Mouse (Mus musculus) embryonic facial prominence, embryonic 10.5 days (tissue): ENCODE measurements at regions not wholly inside any gene's neighbourhood (a gene's known extent, or its start where the extent isn't known, plus 50 kb on each side); places are given as distances from the start of the nearest gene placed in this dataset.

ENCODE experiments used
- DNase-seq: peaks from one replicate; pipeline ENCODE4 v3.0.0-alpha.2; 2017; ENCODE audit warnings: low spot score
- H3K27ac ChIP-seq: fragments of 300-500 bp; sonication (generic); replicated peaks from 2 replicates; pipeline ENCODE4 v1.5.1; 2016; ENCODE audit warnings: mild to moderate bottlenecking
- H3K27me3 ChIP-seq: fragments of 300-500 bp; sonication (generic); replicated peaks from 2 replicates; pipeline ENCODE4 v1.6.1; 2016; ENCODE audit warnings: low read depth, mild to moderate bottlenecking; ENCODE audit not compliant: poor library complexity, severe bottlenecking
- H3K36me3 ChIP-seq: fragments of 300-500 bp; sonication (generic); replicated peaks from 2 replicates; pipeline ENCODE4 v1.6.1; 2016; ENCODE audit warnings: mild to moderate bottlenecking, moderate library complexity
- H3K4me1 ChIP-seq: fragments of 300-500 bp; sonication (generic); 2 replicates; pipeline ENCODE4 v1.6.1; 2016
- H3K4me3 ChIP-seq: fragments of 300-500 bp; sonication (generic); 2 replicates; pipeline ENCODE4 v1.5.1; 2016; ENCODE audit warnings: mild to moderate bottlenecking, moderate library complexity
- H3K9me3 ChIP-seq: fragments of 300-500 bp; sonication (generic); 2 replicates; pipeline ENCODE4 v1.6.1; 2016; ENCODE audit warnings: mild to moderate bottlenecking
- WGBS: fragments of 180-500 bp; shearing (Covaris S2); methylation state at CpG from one replicate; pipeline ENCODE4 v1.1.7; 2016; 5-methylcytosine and 5-hydroxymethylcytosine counted together

GRCm38 (mm10) chr6:98178005-98178404 is 164.5 kb downstream of the Gm765 start:
- Histone ChIP-seq H3K36me3 (no peaks in the 10 kb centered on the region), H3K9me3 (no peaks in the 10 kb centered on the region), H3K27me3 (no peaks in the 10 kb centered on the region), H3K4me3 (no peak overlapping the region), H3K4me1 (no peaks in the 10 kb centered on the region), H3K27ac (no peak overlapping the region)
- 61% methylated on average over 2 of the region's 2 CpGs for WGBS
- DNase-seq = no peak

- no peaks in the 10 kb centered on the region for H3K4me1 ChIP-seq
- H3K27ac ChIP-seq = no peak overlapping the region
- WGBS = 82% methylated on average over 12 of the region's 12 CpGs
- no peaks in the 10 kb centered on the region for H3K27me3 ChIP-seq
- no peak overlapping the region for H3K4me3 ChIP-seq
- no peak for DNase-seq
- H3K36me3 ChIP-seq = no peaks in the 10 kb centered on the region
- H3K9me3 ChIP-seq = no peaks in the 10 kb centered on the region
These were observed 193.3 kb downstream of the Gm765 start for GRCm38 (mm10) chr6:98149043-98149813.

GRCm38 (mm10) chr6:98147855-98148254 is 194.7 kb downstream of the Gm765 start:
- Histone ChIP-seq H3K9me3 (no peaks in the 10 kb centered on the region), H3K4me1 (no peaks in the 10 kb centered on the region), H3K4me3 (no peak overlapping the region), H3K27me3 (no peaks in the 10 kb centered on the region), H3K27ac (no peak overlapping the region), H3K36me3 (no peaks in the 10 kb centered on the region)
- 79% methylated on average over 5 of the region's 5 CpGs for WGBS
- no peak for DNase-seq

- no peaks in the 10 kb centered on the region for H3K36me3 ChIP-seq
- DNase-seq = peak; percentile 30
- no peaks in the 10 kb centered on the region for H3K4me1 ChIP-seq
- no peaks in the 10 kb centered on the region for H3K27me3 ChIP-seq
- no peak overlapping the region for H3K27ac ChIP-seq
- no peak overlapping the region for H3K4me3 ChIP-seq
- no peaks in the 10 kb centered on the region for H3K9me3 ChIP-seq
- WGBS = 45% methylated on average over 2 of the region's 2 CpGs
These were observed 209.6 kb downstream of the Gm765 start for GRCm38 (mm10) chr6:98132931-98133330.

GRCm38 (mm10) chr6:98125434-98125833 is 217.1 kb downstream of the Gm765 start:
- Histone ChIP-seq H3K4me3 (no peak overlapping the region), H3K4me1 (peaks cover 12% of the 10 kb centered on the region), H3K27ac (0 out of 2 replicates have a peak overlapping the region, but pooled peaks have one; percentile 30), H3K9me3 (no peaks in the 10 kb centered on the region), H3K27me3 (no peaks in the 10 kb centered on the region), H3K36me3 (no peaks in the 10 kb centered on the region)
- WGBS = 48% methylated on average over 7 of the region's 7 CpGs
- no peak for DNase-seq

GRCm38 (mm10) chr6:98118355-98119150 is 224.0 kb downstream of the Gm765 start:
- Histone ChIP-seq H3K4me1 (peaks cover 25% of the 10 kb centered on the region), H3K27ac (no peak overlapping the region), H3K9me3 (no peaks in the 10 kb centered on the region), H3K27me3 (no peaks in the 10 kb centered on the region), H3K4me3 (no peak overlapping the region), H3K36me3 (no peaks in the 10 kb centered on the region)
- WGBS = 73% methylated on average over 9 of the region's 9 CpGs
- DNase-seq = no peak

GRCm38 (mm10) chr6:98114327-98115134 is 228.0 kb downstream of the Gm765 start:
- 12% methylated on average over 9 of the region's 9 CpGs for WGBS
- H3K36me3 ChIP-seq = no peaks in the 10 kb centered on the region
- peak overlapping the region; percentile 86 for H3K27ac ChIP-seq
- H3K27me3 ChIP-seq = no peaks in the 10 kb centered on the region
- no peak overlapping the region for H3K4me3 ChIP-seq
- no peaks in the 10 kb centered on the region for H3K9me3 ChIP-seq
- DNase-seq = peak; percentile 58
- peaks cover 41% of the 10 kb centered on the region for H3K4me1 ChIP-seq

GRCm38 (mm10) chr6:98113708-98114107 is 228.8 kb downstream of the Gm765 start:
- no peaks in the 10 kb centered on the region for H3K36me3 ChIP-seq
- no peaks in the 10 kb centered on the region for H3K9me3 ChIP-seq
- H3K27me3 ChIP-seq = no peaks in the 10 kb centered on the region
- DNase-seq = peak; percentile 70
- H3K27ac ChIP-seq = peak overlapping the region; percentile 86
- H3K4me3 ChIP-seq = peak overlapping the region; percentile 38
- WGBS = 14% methylated on average over 7 of the region's 7 CpGs
- peaks cover 46% of the 10 kb centered on the region for H3K4me1 ChIP-seq

GRCm38 (mm10) chr6:98112495-98113115 is 229.9 kb downstream of the Gm765 start:
- Histone ChIP-seq H3K27ac (peak overlapping the region; percentile 86), H3K27me3 (no peaks in the 10 kb centered on the region), H3K9me3 (no peaks in the 10 kb centered on the region), H3K4me1 (peaks cover 41% of the 10 kb centered on the region), H3K36me3 (no peaks in the 10 kb centered on the region), H3K4me3 (no peak overlapping the region)
- DNase-seq = no peak
- WGBS = 73% methylated on average over 7 of the region's 7 CpGs

GRCm38 (mm10) chr6:98107123-98107522 is 235.4 kb downstream of the Gm765 start:
- Histone ChIP-seq H3K36me3 (no peaks in the 10 kb centered on the region), H3K27ac (no peak overlapping the region), H3K4me1 (peaks cover 17% of the 10 kb centered on the region), H3K4me3 (no peak overlapping the region), H3K27me3 (no peaks in the 10 kb centered on the region), H3K9me3 (no peaks in the 10 kb centered on the region)
- 51% methylated on average over 5 of the region's 5 CpGs for WGBS
- no peak for DNase-seq

- Histone ChIP-seq H3K27ac (no peak overlapping the region), H3K4me3 (peak overlapping the region; percentile 8; the same call in 1 of the 2 replicates), H3K36me3 (no peaks in the 10 kb centered on the region), H3K4me1 (peaks cover 21% of the 10 kb centered on the region), H3K27me3 (no peaks in the 10 kb centered on the region), H3K9me3 (no peaks in the 10 kb centered on the region)
- peak; percentile 74 for DNase-seq
- WGBS = 57% methylated on average over 18 of the region's 18 CpGs
These were observed 237.1 kb downstream of the Gm765 start for GRCm38 (mm10) chr6:98105280-98106090.
